16 mouse cellular contexts compared by ENCODE assay signal in genomic region chr8:115977152-115977551, GRCm38 (mm10).
DNase-seq lines count a peak whose midpoint lies in the region; ATAC-seq lines count a peak whose summit lies in the region.
"Had no signal": no experiment of that assay in that cellular context is flagged by ENCODE, and none has a peak within 500 bp of the region (broad histone marks: within the 10 kb centered on the region; RNA-seq: fewer than 3 reads in every experiment).

No protein-coding gene starts in this region.

- no peaks in the 10 kb centered on the region for H3K36me3 ChIP-seq in heart, embryonic 16.5 days (ENCODE audit: control insufficient read depth, insufficient read depth)
- H3K36me3 ChIP-seq: heart, embryonic 13.5 days; hindbrain, embryonic 10.5 days; intestine, embryonic 15.5 days had no signal

- ATAC-seq in heart, embryonic 16.5 days (replicated peaks; ENCODE audit: extremely low read depth, insufficient read depth, low FRiP score) = no peak
- ATAC-seq: forebrain, embryonic 13.5 days; intestine, embryonic 15.5 days had no signal

- no peak for DNase-seq in heart, adult 11 months
- DNase-seq in kidney, postnatal 14 days = peak; percentile 45
- no peak for DNase-seq in kidney, postnatal 10 days
- peak; percentile 68 for DNase-seq in fat pad, adult 2 months (ENCODE audit: extremely low read depth, low read depth, low spot score)
- peak; percentile 40 to 69 for DNase-seq in kidney, postnatal 36 days
- no peak for DNase-seq in adrenal gland, adult 18-20 months (ENCODE audit: low spot score in 2 of 2)
- DNase-seq in adrenal gland, adult 8-10 months = no peak
- DNase-seq: cerebellum, postnatal 25 days; lung, adult 2 months; lung, postnatal 36 days had no signal

- H3K4me2 ChIP-seq in heart, embryonic 16.5 days (ENCODE audit: low read depth, low read length) = no peak overlapping the region
- H3K4me2 ChIP-seq: forebrain, embryonic 13.5 days; heart, embryonic 13.5 days; intestine, embryonic 15.5 days; liver, embryonic 11.5 days had no signal

- H3K27ac ChIP-seq in heart, embryonic 16.5 days (ENCODE audit: low read length) = peak overlapping the region; percentile 31; the same call in 1 of the 2 replicates
- H3K27ac ChIP-seq: forebrain, embryonic 13.5 days; heart, embryonic 13.5 days; hindbrain, embryonic 10.5 days; intestine, embryonic 15.5 days had no signal

- H3K4me1 ChIP-seq in heart, embryonic 16.5 days (ENCODE audit: control insufficient read depth, insufficient read depth, low read length) = 0 out of 2 replicates have a peak, but pooled peaks cover 3% of the 10 kb centered on the region
- H3K4me1 ChIP-seq: forebrain, embryonic 13.5 days; hindbrain, embryonic 10.5 days; intestine, embryonic 15.5 days had no signal

- no peak overlapping the region for H3K4me3 ChIP-seq in heart, embryonic 16.5 days (ENCODE audit: low read length)
- H3K4me3 ChIP-seq: forebrain, embryonic 13.5 days; heart, embryonic 13.5 days; hindbrain, embryonic 10.5 days; intestine, embryonic 15.5 days had no signal

- H3K9me3 ChIP-seq in heart, embryonic 16.5 days (replicated peaks; ENCODE audit: control insufficient read depth, low read length) = no peaks in the 10 kb centered on the region
- H3K9me3 ChIP-seq: forebrain, embryonic 13.5 days; heart, embryonic 13.5 days; hindbrain, embryonic 10.5 days; intestine, embryonic 15.5 days had no signal

- H3K27me3 ChIP-seq in heart, embryonic 16.5 days (ENCODE audit: control insufficient read depth, insufficient read depth, low read length) = no peaks in the 10 kb centered on the region; the same call in 1 of the 2 replicates
- H3K27me3 ChIP-seq: forebrain, embryonic 13.5 days; intestine, embryonic 15.5 days had no signal

- no peak overlapping the region for H3K9ac ChIP-seq in heart, embryonic 16.5 days (ENCODE audit: low read length)
- H3K9ac ChIP-seq: forebrain, embryonic 13.5 days; heart, embryonic 13.5 days; intestine, embryonic 15.5 days had no signal

- 58% methylated on average over 4 of the region's 4 CpGs for WGBS in heart, embryonic 16.5 days

Comparison
In these comparisons a context has a peak if more than half of its experiments do, and no peak if none do; other contexts are left out.
1. DNase-seq: peak in kidney, postnatal 14 days (single experiment), fat pad, adult 2 months (single experiment) and kidney, postnatal 36 days (2 of 2); none in heart, adult 11 months (single experiment), kidney, postnatal 10 days (single experiment), adrenal gland, adult 18-20 months (0 of 2) and adrenal gland, adult 8-10 months (single experiment).